Mouse (Mus musculus): ENCODE measurements around the gene Gm17428. TPM values are rescaled to one million over a fixed set of nuclear protein-coding genes. Genes with fewer than 3 reads are reported as not detected.
A peak's percentile ranks its signal among the peaks of the same experiment; 100 is the strongest.

Gm17428 gene
- polyA plus RNA-seq, 1 experiment from 2014 or later, result not detected

DNA sequence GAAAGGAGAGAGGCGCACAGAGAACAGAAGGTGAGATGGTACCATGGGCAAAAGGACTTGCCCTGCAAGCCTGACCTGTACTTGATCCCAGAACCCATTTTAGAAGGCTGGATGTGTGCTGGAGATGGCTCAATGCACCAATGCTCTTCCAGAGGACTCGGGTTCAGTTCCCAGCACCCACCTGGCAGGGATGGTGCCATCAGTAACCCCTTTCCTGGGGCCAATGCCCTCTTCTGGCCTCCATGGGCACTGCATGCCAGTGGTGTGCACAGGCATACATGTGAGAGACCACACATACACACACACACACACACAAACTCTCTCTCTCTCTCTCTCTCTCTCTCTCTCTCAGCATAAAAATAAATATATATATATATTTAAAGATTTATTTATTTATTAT, 24.7 kb downstream of the Gm17428 start:
- WGBS, result 97% methylated on average over 2 of the region's 2 CpGs
- ATAC-seq (ENCODE audit: insufficient read depth, low FRiP score), result no peak

DNA sequence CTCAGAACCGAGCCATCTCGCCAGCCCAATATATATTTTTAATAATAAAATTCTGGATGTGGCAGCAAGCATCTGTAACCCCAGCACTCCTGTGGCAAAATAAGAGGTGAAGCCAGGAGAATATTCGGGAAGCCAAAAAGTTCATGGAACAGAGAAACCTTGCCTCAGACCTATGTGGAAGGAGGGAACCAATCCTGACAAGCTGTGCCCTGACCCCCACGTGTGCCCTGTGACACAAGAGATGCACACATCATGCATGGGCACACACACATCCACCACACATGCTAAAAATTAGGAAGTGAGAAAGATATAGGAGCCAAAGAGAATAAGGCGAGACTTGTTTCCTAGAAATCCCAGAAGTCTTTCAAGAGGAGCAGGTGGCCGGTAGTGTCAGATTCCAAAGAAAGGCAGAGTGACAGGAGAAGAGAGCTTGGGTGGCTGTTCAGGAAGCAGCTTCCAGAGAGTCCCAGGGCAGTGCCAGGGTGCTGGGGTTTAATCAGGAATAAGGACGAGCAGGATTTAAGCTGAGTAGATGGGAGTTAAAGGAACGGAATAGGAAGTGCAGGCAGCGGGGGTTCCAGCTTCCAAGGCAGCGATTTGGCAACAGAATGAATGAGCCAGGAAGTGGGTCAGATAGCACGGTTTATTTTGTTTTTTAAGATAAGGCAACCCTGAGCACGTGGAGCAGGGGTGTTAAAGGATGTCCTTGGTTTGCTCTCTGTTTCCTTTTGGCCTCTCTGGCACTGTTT, 25.4 kb downstream of the Gm17428 start:
- Histone ChIP-seq H3K36me3 (ENCODE audit: control insufficient read depth, insufficient read depth, low read length) (no peaks in the 10 kb centered on the region), H3K4me2 (ENCODE audit: low read depth, low read length) (no peak overlapping the region), H3K9me3 (replicated peaks; ENCODE audit: control insufficient read depth, low read length) (no peaks in the 10 kb centered on the region), H3K4me1 (ENCODE audit: control insufficient read depth, insufficient read depth, low read length) (peaks cover 10% of the 10 kb centered on the region), H3K27ac (ENCODE audit: low read length) (no peak overlapping the region), H3K4me3 (replicated peaks; ENCODE audit: low read length) (no peak overlapping the region), H3K27me3 (ENCODE audit: control insufficient read depth, insufficient read depth, low read length) (no peaks in the 10 kb centered on the region), H3K9ac (ENCODE audit: low read length) (no peak overlapping the region)
- WGBS, result 32% methylated on average over 12 of the region's 12 CpGs
- no peak for ATAC-seq (ENCODE audit: insufficient read depth, low FRiP score)

More for the DNA sequence above, 24.7 kb downstream of the Gm17428 start:
- H3K4me1 ChIP-seq (ENCODE audit: control insufficient read depth, insufficient read depth, low read length), result peaks cover 10% of the 10 kb centered on the region
- H3K27me3 ChIP-seq (ENCODE audit: control insufficient read depth, insufficient read depth, low read length), result no peaks in the 10 kb centered on the region
- H3K4me2 ChIP-seq (ENCODE audit: low read depth, low read length), result no peak overlapping the region
- H3K4me3 ChIP-seq (replicated peaks; ENCODE audit: low read length), result no peak overlapping the region
- no peak overlapping the region for H3K27ac ChIP-seq (ENCODE audit: low read length)
- no peaks in the 10 kb centered on the region for H3K36me3 ChIP-seq (ENCODE audit: control insufficient read depth, insufficient read depth, low read length)
- no peak overlapping the region for H3K9ac ChIP-seq (ENCODE audit: low read length)
- H3K9me3 ChIP-seq (replicated peaks; ENCODE audit: control insufficient read depth, low read length), result no peaks in the 10 kb centered on the region

DNA sequence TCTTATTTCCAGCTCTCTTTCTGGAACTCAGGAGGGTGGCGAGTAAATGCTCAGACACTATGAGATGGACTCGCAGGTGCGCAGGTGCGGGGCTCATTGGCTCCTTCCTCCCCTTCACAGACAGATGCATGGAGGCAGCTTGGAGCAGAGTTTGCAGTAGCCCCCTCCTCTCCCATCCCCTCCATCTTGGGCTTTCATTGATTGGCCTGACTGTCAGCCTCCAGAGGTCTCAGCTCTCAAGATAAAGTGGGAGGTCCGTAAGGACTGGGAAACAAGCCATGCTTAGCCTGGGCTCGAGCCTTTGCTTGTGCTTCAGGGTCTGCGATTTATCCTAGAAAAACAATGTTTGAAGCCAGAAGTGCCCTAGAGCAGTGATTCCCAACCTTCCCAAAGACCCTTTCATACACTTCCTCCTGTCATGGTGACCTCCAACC, 26.0 kb downstream of the Gm17428 start:
- ATAC-seq (ENCODE audit: insufficient read depth, low FRiP score), result no peak
- Histone ChIP-seq H3K4me3 (replicated peaks; ENCODE audit: low read length) (no peak overlapping the region), H3K36me3 (ENCODE audit: control insufficient read depth, insufficient read depth, low read length) (no peaks in the 10 kb centered on the region), H3K9me3 (replicated peaks; ENCODE audit: control insufficient read depth, low read length) (no peaks in the 10 kb centered on the region), H3K9ac (ENCODE audit: low read length) (no peak overlapping the region), H3K4me1 (ENCODE audit: control insufficient read depth, insufficient read depth, low read length) (peaks cover 10% of the 10 kb centered on the region), H3K27me3 (ENCODE audit: control insufficient read depth, insufficient read depth, low read length) (no peaks in the 10 kb centered on the region), H3K27ac (ENCODE audit: low read length) (no peak overlapping the region), H3K4me2 (ENCODE audit: low read depth, low read length) (no peak overlapping the region)
- 42% methylated on average over 7 of the region's 7 CpGs for WGBS

DNA sequence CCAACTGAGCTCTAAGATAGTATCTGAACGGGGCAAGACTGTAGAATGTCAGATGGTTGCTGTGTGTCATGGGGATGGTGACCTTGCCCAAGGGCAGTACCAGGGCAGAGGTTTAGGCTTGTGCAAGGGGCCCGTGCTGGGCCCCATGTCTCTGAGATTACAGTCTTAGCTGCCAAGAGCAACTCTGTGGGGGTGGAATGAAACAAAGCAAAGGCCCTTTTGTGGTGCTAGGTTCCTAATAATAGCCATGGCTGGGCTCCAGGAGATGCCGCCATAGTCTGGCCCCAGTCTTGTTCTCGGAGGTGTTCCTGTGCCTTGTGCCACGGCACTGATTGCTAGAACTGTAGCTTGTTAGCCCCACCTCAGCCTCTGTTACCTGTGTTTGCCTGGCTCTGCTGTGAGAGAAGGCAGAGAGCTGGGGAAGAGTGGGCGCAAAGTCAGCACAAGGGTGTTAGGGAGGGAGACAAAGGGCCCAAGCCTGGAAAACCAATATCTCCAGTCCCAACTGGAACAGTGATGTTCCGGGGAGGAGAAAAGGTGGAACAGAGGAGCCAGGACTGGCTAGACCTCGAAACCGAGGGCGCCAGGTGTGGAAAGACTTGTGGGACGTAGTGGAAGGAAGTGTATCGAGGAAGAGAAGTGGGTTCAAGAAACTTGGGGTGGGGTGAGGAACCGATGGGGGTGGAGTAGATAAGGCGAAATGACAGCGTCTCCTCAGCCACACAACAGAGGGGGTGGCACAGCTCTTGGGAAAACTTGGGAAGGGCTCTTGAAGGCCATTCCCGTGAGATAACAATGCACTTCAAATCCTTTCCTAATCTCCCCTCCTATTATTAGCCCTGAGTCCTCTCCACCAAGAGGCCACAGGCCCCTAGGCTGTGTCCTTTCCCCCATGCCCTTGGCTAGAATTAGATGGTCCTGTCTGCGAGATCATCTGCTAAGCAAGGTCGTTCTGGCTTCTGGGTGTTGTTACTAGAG, 27.4 kb downstream of the Gm17428 start:
- no peaks in the 10 kb centered on the region for H3K27me3 ChIP-seq (ENCODE audit: control insufficient read depth, insufficient read depth, low read length)
- H3K4me1 ChIP-seq (ENCODE audit: control insufficient read depth, insufficient read depth, low read length), result peaks cover 10% of the 10 kb centered on the region
- no peaks in the 10 kb centered on the region for H3K36me3 ChIP-seq (ENCODE audit: control insufficient read depth, insufficient read depth, low read length)
- H3K27ac ChIP-seq (ENCODE audit: low read length), result peak overlapping the region; percentile 17; the same call in 1 of the 2 replicates
- no peak overlapping the region for H3K4me3 ChIP-seq (replicated peaks; ENCODE audit: low read length)
- no peaks in the 10 kb centered on the region for H3K9me3 ChIP-seq (replicated peaks; ENCODE audit: control insufficient read depth, low read length)
- H3K4me2 ChIP-seq (ENCODE audit: low read depth, low read length), result no peak overlapping the region
- peak; percentile 23; the same call in 1 of the 2 replicates for ATAC-seq (ENCODE audit: insufficient read depth, low FRiP score)
- WGBS, result 70% methylated on average over 18 of the region's 18 CpGs
- H3K9ac ChIP-seq (ENCODE audit: low read length), result no peak overlapping the region

DNA sequence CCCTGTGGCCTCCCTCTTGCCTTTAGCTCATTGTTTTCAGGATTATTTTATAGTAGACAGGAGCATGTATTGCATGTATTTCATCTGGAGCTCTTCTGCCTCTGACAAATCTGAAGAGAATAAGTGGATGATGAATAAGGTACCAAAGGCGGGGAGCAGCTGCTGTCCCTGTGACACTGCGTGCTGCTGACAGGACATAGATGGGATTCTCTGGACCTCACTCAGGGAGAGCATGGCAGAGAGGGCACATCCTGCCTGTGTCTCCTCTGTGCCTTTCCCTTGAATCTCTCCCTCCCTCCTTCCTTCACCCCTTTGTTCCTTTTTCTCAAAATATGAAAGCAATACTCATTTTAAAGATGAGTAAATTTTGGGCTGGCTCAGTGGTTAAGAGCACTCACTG, 28.8 kb downstream of the Gm17428 start:
- Histone ChIP-seq H3K27me3 (ENCODE audit: control insufficient read depth, insufficient read depth, low read length) (no peaks in the 10 kb centered on the region), H3K27ac (ENCODE audit: low read length) (no peak overlapping the region), H3K36me3 (ENCODE audit: control insufficient read depth, insufficient read depth, low read length) (no peaks in the 10 kb centered on the region), H3K4me2 (ENCODE audit: low read depth, low read length) (no peak overlapping the region), H3K9ac (ENCODE audit: low read length) (no peak overlapping the region), H3K4me3 (replicated peaks; ENCODE audit: low read length) (no peak overlapping the region), H3K9me3 (replicated peaks; ENCODE audit: control insufficient read depth, low read length) (no peaks in the 10 kb centered on the region), H3K4me1 (ENCODE audit: control insufficient read depth, insufficient read depth, low read length) (peaks cover 10% of the 10 kb centered on the region)
- 70% methylated on average over 2 of the region's 2 CpGs for WGBS
- no peak for ATAC-seq (ENCODE audit: insufficient read depth, low FRiP score)

DNA sequence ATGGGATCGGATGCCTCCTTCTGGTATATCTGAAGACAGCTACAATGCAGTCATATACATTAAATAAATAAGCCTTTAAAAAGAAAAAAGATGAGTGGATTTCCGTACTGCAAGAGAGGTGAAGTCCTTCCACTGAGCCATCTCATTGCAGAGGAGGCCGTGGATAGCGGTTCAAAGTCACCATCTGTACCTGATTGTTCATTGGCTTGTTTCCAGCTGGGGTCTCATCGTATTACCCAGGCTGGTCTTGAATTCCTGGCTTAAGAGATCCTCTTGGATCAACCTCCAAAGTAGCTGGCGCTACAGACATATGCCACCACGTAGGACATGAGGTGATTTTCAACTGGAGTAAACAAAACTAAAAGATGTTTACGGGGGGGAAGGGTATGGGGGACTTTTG, 29.2 kb downstream of the Gm17428 start:
- no peak overlapping the region for H3K4me2 ChIP-seq (ENCODE audit: low read depth, low read length)
- no peaks in the 10 kb centered on the region for H3K27me3 ChIP-seq (ENCODE audit: control insufficient read depth, insufficient read depth, low read length)
- no peaks in the 10 kb centered on the region for H3K9me3 ChIP-seq (replicated peaks; ENCODE audit: control insufficient read depth, low read length)
- H3K36me3 ChIP-seq (ENCODE audit: control insufficient read depth, insufficient read depth, low read length), result no peaks in the 10 kb centered on the region
- 86% methylated on average over 8 of the region's 8 CpGs for WGBS
- H3K4me1 ChIP-seq (ENCODE audit: control insufficient read depth, insufficient read depth, low read length), result peaks cover 10% of the 10 kb centered on the region
- H3K4me3 ChIP-seq (replicated peaks; ENCODE audit: low read length), result no peak overlapping the region
- no peak overlapping the region for H3K9ac ChIP-seq (ENCODE audit: low read length)
- no peak for ATAC-seq (ENCODE audit: insufficient read depth, low FRiP score)
- H3K27ac ChIP-seq (ENCODE audit: low read length), result no peak overlapping the region

DNA sequence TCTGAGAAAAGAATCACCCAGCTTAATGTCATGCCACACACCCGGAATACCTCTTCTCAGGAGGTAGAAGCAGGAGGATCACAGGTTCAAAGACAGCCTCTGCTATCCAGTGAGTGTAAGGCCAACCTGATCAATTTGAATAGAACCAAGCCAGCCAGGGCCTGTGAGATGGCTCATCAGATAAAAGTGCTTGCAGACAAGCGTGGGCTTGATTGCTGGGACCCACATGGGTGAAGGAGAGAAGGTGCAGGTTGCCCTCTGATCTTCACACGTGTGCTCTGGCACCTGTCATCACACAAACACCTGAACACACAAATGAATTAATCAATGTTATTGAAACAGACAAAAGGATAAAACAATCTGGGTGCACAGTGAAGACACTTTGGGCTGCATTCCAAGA, 29.8 kb downstream of the Gm17428 start:
- no peak for ATAC-seq (ENCODE audit: insufficient read depth, low FRiP score)
- no peaks in the 10 kb centered on the region for H3K36me3 ChIP-seq (ENCODE audit: control insufficient read depth, insufficient read depth, low read length)
- peaks cover 10% of the 10 kb centered on the region for H3K4me1 ChIP-seq (ENCODE audit: control insufficient read depth, insufficient read depth, low read length)
- H3K4me2 ChIP-seq (ENCODE audit: low read depth, low read length), result no peak overlapping the region
- H3K9me3 ChIP-seq (replicated peaks; ENCODE audit: control insufficient read depth, low read length), result no peaks in the 10 kb centered on the region
- 59% methylated on average over 3 of the region's 3 CpGs for WGBS
- no peak overlapping the region for H3K4me3 ChIP-seq (replicated peaks; ENCODE audit: low read length)
- no peaks in the 10 kb centered on the region for H3K27me3 ChIP-seq (ENCODE audit: control insufficient read depth, insufficient read depth, low read length)
- H3K27ac ChIP-seq (ENCODE audit: low read length), result no peak overlapping the region
- H3K9ac ChIP-seq (ENCODE audit: low read length), result no peak overlapping the region

DNA sequence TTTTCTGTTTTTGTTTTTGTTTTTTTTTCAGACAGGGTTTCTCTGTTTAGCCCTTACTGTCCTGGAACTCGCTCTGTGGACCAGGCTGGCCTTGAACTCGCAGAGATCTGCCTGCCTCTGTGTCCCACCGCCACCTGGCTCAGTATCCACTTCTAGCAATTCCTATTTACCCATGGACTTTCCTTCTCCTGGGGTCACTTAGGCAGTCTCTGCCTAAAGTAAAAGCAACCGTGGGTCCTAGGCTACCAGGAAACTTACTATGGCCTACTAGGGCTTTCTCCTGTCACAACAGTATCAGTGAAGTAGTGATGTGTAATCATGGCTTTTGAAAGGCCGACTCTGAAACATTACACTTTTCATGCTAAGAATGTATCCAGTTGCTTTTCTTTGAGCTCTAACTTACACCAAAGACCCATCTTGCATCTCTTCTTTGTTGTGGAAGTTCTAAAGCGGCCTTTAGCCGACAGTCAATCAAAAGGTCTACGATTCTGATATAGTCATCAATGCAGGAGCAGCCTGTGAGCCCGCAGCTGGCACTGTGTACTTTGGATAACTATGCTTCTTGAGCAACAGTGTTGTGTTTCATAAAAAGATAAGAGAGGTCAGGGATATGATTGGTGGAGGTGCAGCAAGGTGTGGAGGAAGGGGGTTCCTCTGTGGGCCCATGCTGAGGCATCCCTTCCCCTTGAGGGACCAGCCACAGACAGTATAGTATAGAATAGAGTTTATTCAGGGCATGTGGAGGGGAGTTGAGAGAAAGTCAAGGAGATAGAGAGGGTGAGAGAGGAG, 30.6 kb downstream of the Gm17428 start:
- no peak for ATAC-seq (ENCODE audit: insufficient read depth, low FRiP score)
- peaks cover 10% of the 10 kb centered on the region for H3K4me1 ChIP-seq (ENCODE audit: control insufficient read depth, insufficient read depth, low read length)
- H3K9ac ChIP-seq (ENCODE audit: low read length), result no peak overlapping the region

More for the DNA sequence above, 30.6 kb downstream of the Gm17428 start:
- WGBS, result 77% methylated on average over 9 of the region's 9 CpGs
- H3K36me3 ChIP-seq (ENCODE audit: control insufficient read depth, insufficient read depth, low read length), result no peaks in the 10 kb centered on the region
- H3K4me3 ChIP-seq (replicated peaks; ENCODE audit: low read length), result no peak overlapping the region
- no peaks in the 10 kb centered on the region for H3K9me3 ChIP-seq (replicated peaks; ENCODE audit: control insufficient read depth, low read length)
- H3K4me2 ChIP-seq (ENCODE audit: low read depth, low read length), result no peak overlapping the region
- no peak overlapping the region for H3K27ac ChIP-seq (ENCODE audit: low read length)
- H3K27me3 ChIP-seq (ENCODE audit: control insufficient read depth, insufficient read depth, low read length), result no peaks in the 10 kb centered on the region

All from stomach, embryonic 16.5 days (tissue).